Mouse (Mus musculus): Measurements from ENCODE around the gene Cnot10. TPM values are rescaled to one million over a fixed set of nuclear protein-coding genes. Genes with fewer than 3 reads are reported as not detected.

The Cnot10 gene
- polyA plus RNA-seq (2015; fragmentation: Illumina TruSeq; extraction: RNeasy Lipid Tissue Mini Kit (QIAGEN cat#74804); ENCODE audit: low read depth, low replicate concordance) = 48.7 TPM

DNA sequence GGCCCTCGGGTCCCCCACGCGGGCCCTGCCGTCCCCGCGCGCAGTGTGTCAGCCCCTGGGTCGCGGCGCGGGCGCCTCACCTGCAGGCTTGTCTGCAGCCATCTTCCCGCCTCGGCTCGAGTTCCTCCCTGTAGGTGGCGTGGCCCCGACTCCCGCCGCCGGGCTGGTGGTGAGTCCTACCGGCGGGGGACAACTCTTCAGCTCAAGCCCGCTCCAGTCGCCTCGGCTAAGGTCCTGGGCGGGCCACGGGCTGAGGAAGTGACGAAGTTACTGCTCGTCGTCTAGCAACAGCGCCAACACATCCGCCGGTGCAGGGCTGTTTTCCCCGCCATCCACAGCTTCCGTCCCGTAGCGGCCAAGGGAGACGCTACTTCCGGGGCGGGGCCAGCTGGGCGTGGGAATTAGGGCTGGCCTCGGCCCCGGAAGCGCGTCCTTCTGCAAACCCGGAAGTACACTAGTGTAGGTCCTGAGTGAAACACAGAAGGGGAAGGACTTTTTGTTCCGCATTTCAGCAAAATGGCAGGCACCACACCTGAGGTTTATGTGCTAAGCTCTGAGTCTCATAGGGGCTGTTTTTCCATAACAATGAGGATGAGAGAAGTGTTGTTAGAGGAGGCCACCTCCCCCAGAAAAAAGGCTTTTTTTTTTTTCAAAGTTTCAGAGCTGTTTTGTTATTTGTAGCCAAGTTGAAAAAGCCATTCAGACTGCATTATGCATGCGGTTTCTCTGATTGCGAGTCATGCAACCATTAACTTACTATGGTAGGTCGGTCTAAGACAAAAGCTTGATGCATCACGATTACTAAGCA is at the start of gene Cnot10:
TSS of gene Cnot10 (minus strand) at position 346 of the 808 bp plus-strand sequence.

DNA sequence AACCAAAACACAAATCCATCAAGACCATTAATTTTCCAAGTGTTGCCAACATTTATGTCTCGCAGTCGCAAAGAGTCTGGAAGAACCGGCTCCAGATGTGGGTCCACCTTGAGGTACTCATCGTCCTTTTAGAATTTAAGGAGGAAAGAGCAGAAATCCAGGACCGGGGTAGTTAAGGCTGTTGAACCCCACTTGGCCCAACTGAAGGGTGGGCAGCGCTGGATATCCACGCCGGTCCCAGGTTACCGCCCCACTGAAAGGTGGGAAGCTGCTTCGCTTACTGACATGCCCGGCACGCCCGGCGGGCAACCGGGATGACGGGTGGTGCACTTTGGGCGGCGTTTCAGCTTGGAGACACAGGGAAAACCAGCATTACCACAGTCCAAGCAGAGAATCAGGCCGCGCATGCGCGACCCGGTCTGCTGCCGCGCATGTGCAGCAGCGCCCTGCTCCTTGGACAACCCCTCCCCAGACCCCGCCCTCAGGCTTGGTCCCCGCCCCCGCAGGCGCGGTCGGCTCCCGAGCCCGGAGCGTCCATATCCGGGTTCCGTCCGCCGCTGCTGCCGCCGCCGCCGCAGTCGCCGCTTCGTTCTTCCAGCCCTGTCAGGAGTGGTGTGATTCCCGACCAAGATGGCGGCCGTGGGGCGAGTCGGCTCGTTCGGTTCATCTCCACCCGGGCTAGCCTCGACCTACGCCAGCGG is 48.4 kb upstream of the Cnot10 start, which contains the start of gene Dync1li1:
TSS of gene Dync1li1 (plus strand) at position 539 of the 701 bp plus-strand sequence.

DNA sequence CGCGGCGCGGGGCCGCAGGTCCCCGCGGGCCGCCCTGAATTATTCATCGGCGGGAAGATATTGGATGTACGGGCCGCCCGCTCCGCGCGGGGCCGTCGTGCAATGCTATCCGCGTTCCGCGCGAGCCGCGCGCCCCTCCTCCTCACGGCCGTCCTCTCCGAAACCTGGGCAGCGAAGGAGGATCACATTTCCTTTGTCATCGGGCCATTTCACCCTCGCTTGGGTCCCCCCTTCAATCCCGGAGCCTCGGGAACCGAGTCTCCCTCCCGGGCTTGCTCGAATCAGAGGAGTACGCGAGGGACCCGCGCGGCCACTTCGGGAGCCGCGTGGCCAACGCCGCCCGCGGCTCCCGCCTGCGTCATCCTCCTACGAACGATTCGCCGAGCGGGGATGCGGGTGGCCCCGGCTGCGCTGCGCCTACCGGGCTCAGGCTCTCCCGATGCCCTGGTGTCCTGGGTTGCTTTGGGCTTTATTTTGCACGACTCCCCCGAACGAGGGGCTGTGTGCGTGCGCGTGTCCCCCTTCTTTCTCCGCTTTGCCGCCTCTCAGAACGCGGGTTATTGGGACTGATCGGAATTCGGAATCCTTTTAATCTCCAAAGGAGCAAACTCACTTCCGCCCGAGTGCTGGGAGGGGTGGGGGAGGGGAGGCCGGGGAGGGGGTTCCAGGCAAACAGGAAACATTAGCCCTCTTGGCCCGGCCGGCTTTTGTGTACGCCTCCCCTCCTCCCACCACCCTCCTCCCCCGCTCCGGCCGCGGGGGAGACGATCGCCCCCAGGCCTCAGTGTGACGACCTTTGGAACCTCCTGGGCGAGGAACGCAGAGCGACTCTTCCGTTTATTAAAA is 76.0 kb downstream of the Cnot10 start, which contains the start of gene Trim71:
TSS of gene Trim71 (minus strand) at position 609 of the 846 bp plus-strand sequence.

Other genes starting within 250 kb of the Cnot10 start
- 7.4 TPM for gene Crtap, start 249.5 kb downstream of the Cnot10 start, polyA plus RNA-seq (2015; fragmentation: Illumina TruSeq; extraction: RNeasy Lipid Tissue Mini Kit (QIAGEN cat#74804); ENCODE audit: low read depth, low replicate concordance)
- 20.6 TPM for gene Glb1, start 239.1 kb downstream of the Cnot10 start, polyA plus RNA-seq (2015; fragmentation: Illumina TruSeq; extraction: RNeasy Lipid Tissue Mini Kit (QIAGEN cat#74804); ENCODE audit: low read depth, low replicate concordance)
- 5.6 TPM for gene Tmppe, start 239.1 kb downstream of the Cnot10 start, polyA plus RNA-seq (2015; fragmentation: Illumina TruSeq; extraction: RNeasy Lipid Tissue Mini Kit (QIAGEN cat#74804); ENCODE audit: low read depth, low replicate concordance)
- gene Ccr4, start 135.3 kb downstream of the Cnot10 start, polyA plus RNA-seq (2015; fragmentation: Illumina TruSeq; extraction: RNeasy Lipid Tissue Mini Kit (QIAGEN cat#74804); ENCODE audit: low read depth, low replicate concordance) = not detected
- not detected for gene C130032M10Rik, start 124.5 kb downstream of the Cnot10 start, polyA plus RNA-seq (2015; fragmentation: Illumina TruSeq; extraction: RNeasy Lipid Tissue Mini Kit (QIAGEN cat#74804); ENCODE audit: low read depth, low replicate concordance)
- gene Trim71, start 75.8 kb downstream of the Cnot10 start, polyA plus RNA-seq (2015; fragmentation: Illumina TruSeq; extraction: RNeasy Lipid Tissue Mini Kit (QIAGEN cat#74804); ENCODE audit: low read depth, low replicate concordance) = 0.19 TPM
- 80.3 TPM for gene Dync1li1, start 48.6 kb upstream of the Cnot10 start, polyA plus RNA-seq (2015; fragmentation: Illumina TruSeq; extraction: RNeasy Lipid Tissue Mini Kit (QIAGEN cat#74804); ENCODE audit: low read depth, low replicate concordance)
- 20.5 TPM for gene Cmtm6, start 90.9 kb upstream of the Cnot10 start, polyA plus RNA-seq (2015; fragmentation: Illumina TruSeq; extraction: RNeasy Lipid Tissue Mini Kit (QIAGEN cat#74804); ENCODE audit: low read depth, low replicate concordance)
- gene Cmtm7, start 141.7 kb upstream of the Cnot10 start, polyA plus RNA-seq (2015; fragmentation: Illumina TruSeq; extraction: RNeasy Lipid Tissue Mini Kit (QIAGEN cat#74804); ENCODE audit: low read depth, low replicate concordance) = 6.4 TPM
- gene Cmtm8, start 204.0 kb upstream of the Cnot10 start, polyA plus RNA-seq (2015; fragmentation: Illumina TruSeq; extraction: RNeasy Lipid Tissue Mini Kit (QIAGEN cat#74804); ENCODE audit: low read depth, low replicate concordance) = 5.6 TPM